Mouse (Mus musculus): ENCODE measurements at regions not wholly inside any gene's neighbourhood (a gene's known extent, or its start where the extent isn't known, plus 50 kb on each side); places are given as distances from the start of the nearest gene placed in this dataset.
"Not testable (repeated sequence)": the region's sequence is repeated elsewhere in the genome, so short reads cannot be mapped to it uniquely, and the experiment has no call there.

DNA sequence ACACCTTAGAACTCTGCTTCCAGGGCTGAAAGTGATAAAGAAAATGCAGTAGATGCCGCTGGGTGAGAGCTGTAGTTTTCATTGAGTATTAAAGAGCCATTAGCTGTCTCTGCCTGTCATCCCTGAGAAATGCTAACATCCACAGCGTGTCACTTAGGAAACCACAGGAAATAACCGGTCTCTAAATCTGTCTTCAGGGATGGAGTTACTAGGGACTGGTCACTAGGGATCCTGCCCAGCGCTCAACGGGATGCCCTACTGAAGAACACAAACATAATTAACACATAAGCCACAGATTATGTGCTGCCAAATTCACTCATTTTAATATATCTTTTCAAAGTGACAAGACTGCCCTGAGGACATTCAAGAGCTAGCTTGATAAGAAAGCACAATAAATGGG, 329.3 kb upstream of the Cdh4 start:
- CTCF ChIA-PET, result no interaction called here

DNA sequence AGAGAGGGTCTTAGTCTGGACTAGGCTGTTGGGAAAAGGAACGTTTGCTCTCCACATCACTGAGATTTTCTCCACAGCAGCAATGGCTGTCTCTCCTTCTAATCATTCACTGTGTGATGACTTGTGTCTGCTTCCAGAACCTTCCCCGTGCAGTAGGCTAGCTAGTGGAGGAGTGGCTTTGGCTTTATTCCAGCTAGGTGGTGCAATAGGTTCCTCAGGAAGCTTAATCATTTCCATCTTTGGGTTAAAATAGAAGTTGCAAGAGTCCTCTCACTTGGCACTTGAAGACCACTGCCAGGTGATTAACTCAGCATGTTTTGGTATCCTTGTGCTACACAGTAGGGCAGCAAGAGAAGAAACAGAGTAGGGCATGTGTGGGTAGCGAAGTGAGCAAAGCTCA, 314.2 kb upstream of the Cdh4 start:
- CTCF ChIA-PET, result no interaction called here

- CTCF ChIA-PET, result no interaction called here
These were observed 313.8 kb upstream of the Cdh4 start for GRCm38 (mm10) chr2:179128432-179128831.

- CTCF ChIA-PET, result no interaction called here
These were observed 311.2 kb upstream of the Cdh4 start for GRCm38 (mm10) chr2:179131004-179131403.

- CTCF ChIA-PET, result no interaction called here
These were observed 299.9 kb upstream of the Cdh4 start for GRCm38 (mm10) chr2:179142313-179142712.

DNA sequence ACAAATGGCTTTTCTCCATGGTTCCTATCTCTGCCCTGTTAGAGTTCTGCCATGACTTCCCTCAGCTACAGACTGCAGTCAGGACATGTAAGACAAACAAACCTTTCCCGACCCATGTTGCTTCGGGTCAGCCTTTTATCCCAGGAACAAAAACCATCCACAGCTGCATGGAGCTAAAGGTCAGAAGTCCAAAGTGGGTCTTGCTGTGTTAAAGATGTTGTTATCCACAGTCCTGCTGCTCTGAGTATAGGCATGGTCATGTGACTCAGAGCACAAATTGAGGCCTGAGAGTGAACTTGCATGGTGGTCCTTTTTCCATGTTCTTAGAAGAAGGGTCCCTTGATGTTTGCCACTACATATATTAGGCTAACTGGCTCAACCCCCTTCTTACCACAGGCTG, 296.5 kb upstream of the Cdh4 start:
- CTCF ChIA-PET, result no interaction called here

DNA sequence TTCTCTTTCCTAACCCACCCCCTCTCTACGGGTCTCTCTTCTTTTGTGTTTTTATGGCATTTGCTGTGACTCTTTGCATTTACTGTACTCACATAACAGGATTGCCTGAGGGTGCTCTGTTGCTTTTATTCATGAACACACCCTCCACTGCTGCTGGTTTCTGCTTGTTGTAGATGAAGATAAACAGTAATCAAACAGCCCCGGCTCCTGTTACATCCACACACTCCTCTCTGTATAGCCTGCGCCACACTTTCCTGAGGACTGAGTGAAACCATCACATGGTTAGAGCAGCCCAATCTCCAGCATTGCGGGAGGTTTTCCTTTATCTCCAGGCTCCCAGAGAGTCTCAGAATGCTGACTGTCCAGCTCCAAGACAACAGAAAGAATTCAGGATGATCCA, 296.0 kb upstream of the Cdh4 start:
- CTCF ChIA-PET, result no interaction called here

- CTCF ChIA-PET, result no interaction called here
These were observed 294.0 kb upstream of the Cdh4 start for GRCm38 (mm10) chr2:179148194-179148593.

GRCm38 (mm10) chr2:179148667-179149066, 293.6 kb upstream of the Cdh4 start:
- CTCF ChIA-PET, result no interaction called here

DNA sequence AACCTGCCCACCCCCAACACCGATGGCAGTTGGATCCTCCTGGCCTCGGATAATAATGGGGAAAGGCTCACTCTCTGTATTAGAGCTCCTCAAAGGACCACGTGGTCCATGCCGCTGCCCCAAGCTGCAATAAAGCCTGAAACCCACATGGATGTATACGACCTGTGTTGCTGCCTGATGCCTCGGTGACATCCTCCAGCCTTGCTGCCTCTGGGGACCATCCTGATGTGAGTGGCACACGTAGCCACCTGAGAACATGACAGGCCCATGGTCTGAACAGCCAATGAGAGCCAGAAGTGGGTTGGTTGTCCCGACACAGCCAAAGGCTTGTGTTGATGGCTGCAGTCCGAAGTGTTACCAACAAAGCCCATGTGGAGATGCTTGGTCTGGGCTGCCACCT, 283.4 kb upstream of the Cdh4 start:
- CTCF ChIA-PET, result no interaction called here

- CTCF ChIA-PET, result no interaction called here
These were observed 279.1 kb upstream of the Cdh4 start for GRCm38 (mm10) chr2:179163116-179163515.

DNA sequence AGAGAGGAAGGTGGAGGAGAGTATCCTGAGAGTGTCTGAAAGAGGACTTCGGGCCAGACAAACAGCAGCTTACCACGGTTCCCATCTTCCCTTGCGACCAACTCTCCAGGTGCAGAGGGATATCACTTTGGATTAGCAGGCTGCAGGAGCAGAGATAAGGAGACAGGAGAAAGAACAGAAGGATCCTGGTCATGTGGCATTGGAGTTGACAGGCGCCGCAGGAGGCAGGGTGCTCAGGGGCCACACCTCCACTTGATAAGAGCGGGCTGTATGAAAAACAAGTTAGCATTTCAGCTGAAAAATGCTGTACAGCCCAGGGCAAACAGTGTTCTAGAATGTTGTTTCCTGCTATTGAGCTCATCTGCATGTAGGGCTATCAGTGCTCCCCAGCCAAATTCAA, 272.1 kb upstream of the Cdh4 start:
- CTCF ChIA-PET, result no interaction called here

- CTCF ChIA-PET, result no interaction called here
These were observed 271.6 kb upstream of the Cdh4 start for GRCm38 (mm10) chr2:179170608-179171007.

GRCm38 (mm10) chr2:179176835-179177530, 265.2 kb upstream of the Cdh4 start:
- CTCF ChIA-PET, result not testable (repeated sequence)

DNA sequence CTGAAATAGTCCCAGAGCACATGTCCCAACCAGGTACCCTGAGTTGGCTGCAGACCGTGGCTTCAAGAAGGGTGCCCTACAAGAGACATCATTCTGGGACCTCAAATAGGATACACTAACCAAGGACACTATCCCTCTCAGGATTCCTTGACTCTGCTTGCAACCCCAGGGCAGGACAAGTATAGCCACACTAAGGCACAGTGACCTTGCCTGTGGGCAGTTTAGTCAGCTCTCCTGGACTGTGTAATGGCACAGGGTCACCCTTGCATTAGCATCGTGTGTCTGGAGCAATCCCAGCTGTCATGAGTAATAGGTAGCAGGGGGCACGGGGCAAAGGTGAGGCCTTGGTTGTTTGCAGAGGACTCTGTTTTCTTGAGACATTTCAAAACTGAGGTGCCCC, 260.9 kb upstream of the Cdh4 start:
- CTCF ChIA-PET, result no interaction called here

DNA sequence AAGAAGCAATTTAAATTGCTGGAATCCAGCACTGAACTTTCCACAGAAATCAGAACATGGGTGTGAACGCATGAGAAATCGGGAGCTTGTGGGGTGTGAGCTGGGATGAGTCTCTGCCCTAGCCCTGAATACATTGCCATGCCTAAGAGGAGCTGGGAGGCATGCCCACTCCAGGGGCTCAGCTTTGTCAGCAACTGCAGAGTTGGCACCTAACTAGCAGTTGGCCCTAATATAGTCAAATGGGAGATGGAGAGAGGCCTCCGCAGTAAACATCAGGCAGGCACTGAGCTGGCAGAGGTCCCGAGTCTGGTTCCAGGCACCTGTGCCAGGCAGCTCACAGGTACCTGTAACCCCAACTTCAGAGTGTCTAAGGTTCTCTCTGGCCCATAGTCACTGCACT, 260.1 kb upstream of the Cdh4 start:
- CTCF ChIA-PET, result no interaction called here

- CTCF ChIA-PET, result interaction anchor here (0.7 kb wide), 1 partner anchor 10 kb away, joined by 6 read pairs; no protein-coding TSS in a partner anchor
These were observed 249.2 kb upstream of the Cdh4 start for GRCm38 (mm10) chr2:179192906-179193496.

GRCm38 (mm10) chr2:179193507-179194160, 248.6 kb upstream of the Cdh4 start:
- CTCF ChIA-PET, result interaction anchor here (0.7 kb wide), 1 partner anchor 10 kb away, joined by 6 read pairs; no protein-coding TSS in a partner anchor

DNA sequence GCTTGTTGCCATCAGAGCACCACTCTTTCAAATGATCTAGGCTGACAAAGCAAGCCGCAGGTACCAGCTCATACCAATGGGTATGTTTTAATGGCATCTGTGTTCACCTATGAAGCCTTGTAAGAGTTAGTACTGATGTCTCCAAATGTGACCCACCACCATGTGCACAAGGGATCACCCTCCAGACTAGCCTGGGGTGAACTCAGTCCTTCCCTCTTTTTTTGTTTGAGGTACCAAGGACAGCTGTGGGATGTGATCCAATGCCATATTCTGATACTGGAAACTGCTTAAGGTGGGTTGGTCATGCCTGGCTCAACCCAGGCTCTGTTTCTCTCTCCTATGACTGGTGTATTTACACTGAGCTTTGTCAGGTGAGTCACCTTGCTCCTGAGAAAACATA, 244.8 kb upstream of the Cdh4 start:
- CTCF ChIA-PET, result no interaction called here

- CTCF ChIA-PET, result no interaction called here
These were observed 241.7 kb upstream of the Cdh4 start for GRCm38 (mm10) chr2:179200495-179200894.

DNA sequence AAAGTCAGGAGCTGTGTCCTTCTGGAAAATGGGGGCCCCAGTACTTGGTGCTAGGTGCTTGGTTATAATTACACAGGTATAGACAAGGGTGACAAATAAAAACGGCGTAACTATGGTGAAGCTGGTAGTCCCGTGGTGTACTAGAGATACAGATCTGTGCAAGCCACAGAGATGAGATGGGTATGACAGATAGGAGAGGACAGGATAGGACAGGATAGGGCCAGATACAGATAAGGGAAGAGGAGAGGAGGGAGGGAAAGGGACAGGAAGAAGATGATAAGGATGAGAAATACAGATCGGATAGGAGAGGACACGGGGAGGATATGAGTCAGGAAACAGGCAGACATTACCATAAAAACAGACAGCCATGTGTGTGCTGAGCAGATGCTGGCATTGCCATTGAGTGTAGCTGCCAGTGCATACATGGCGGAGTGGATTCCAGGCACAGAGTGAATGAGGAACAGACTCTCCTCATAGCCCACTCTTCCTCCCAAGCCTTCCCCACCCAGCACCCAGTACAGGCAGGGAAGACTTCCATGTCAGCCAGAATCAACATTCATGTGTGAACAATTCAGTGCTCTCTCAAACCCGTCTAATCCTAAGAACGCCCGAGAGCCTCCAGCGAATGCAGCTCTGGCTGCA, 231.9 kb upstream of the Cdh4 start:
- CTCF ChIA-PET, result no interaction called here

DNA sequence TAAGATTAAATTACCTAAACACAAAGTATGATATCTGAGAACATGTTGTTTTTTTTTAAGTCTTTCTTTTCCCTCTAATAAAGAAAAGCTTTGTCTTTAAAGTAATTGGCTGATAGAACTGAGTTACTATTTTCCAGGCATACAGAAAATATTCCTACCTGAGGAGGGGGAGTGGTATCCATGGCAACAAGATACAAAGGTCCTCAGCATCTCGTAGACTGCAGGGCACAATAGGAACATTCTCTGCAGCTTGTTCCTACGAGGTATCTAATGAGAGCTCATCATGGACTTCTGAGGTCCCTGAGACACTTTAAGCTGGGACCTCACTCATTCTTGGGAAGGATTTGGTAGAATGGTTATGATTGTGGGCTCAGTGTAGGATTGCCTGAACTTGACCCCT, 225.5 kb upstream of the Cdh4 start:
- CTCF ChIA-PET, result no interaction called here

- CTCF ChIA-PET, result no interaction called here
These were observed 214.1 kb upstream of the Cdh4 start for GRCm38 (mm10) chr2:179228096-179228495.
